ENCODE assay signal across 16 mouse cellular contexts in genomic region chr5:149427277-149428060, GRCm38 (mm10). TPM values are rescaled to one million over a fixed set of nuclear protein-coding genes. Genes with fewer than 3 reads are reported as not detected.
DNase-seq lines count a peak whose midpoint lies in the region; ATAC-seq and TF ChIP-seq lines count a peak whose summit lies in the region.
"Had no signal": no experiment of that assay in that cellular context is flagged by ENCODE, and none has a peak within 500 bp of the region (broad histone marks: within the 10 kb centered on the region; RNA-seq: fewer than 3 reads in every experiment).

No protein-coding gene starts in this region.

- peak overlapping the region; percentile 61; the same call in 1 of the 2 replicates for H3K27ac ChIP-seq in heart, embryonic 15.5 days
- peak overlapping the region; percentile 100 for H3K27ac ChIP-seq in thymus, adult 2 months (ENCODE audit: control insufficient read depth, insufficient read depth, low read length)
- 0 out of 2 replicates have a peak overlapping the region, but pooled peaks have one; percentile 34 for H3K27ac ChIP-seq in liver, embryonic 13.5 days
- no peak overlapping the region for H3K27ac ChIP-seq in kidney, embryonic 15.5 days
- H3K27ac ChIP-seq: neural tube, embryonic 12.5 days had no signal

- no peak for DNase-seq in heart, postnatal 14 days
- DNase-seq in thymus, adult 2 months, result peak; percentile 34
- DNase-seq in thymus, adult 18-20 months, result no peak
- no peak for DNase-seq in liver, embryonic 13.5 days
- DNase-seq in kidney, adult 8-10 months, result no peak
- DNase-seq in left cerebral cortex, postnatal 4 days, result no peak
- DNase-seq: adrenal gland, postnatal 10 days; cerebellum, adult 11-12 months had no signal

- WGBS in heart, embryonic 15.5 days, result 88% methylated on average over 8 of the region's 8 CpGs
- 68% methylated on average over 8 of the region's 8 CpGs for WGBS in thymus, adult 2 months
- WGBS in liver, embryonic 13.5 days (ENCODE audit: insufficient replicate concordance), result 75% methylated on average over 8 of the region's 8 CpGs
- WGBS in kidney, embryonic 15.5 days, result 94% methylated on average over 8 of the region's 8 CpGs

- no peak overlapping the region for H3K9ac ChIP-seq in heart, embryonic 15.5 days
- peak overlapping the region; percentile 26; the same call in 1 of the 2 replicates for H3K9ac ChIP-seq in liver, embryonic 13.5 days
- H3K9ac ChIP-seq in kidney, embryonic 15.5 days, result no peak overlapping the region
- H3K9ac ChIP-seq: neural tube, embryonic 12.5 days had no signal

- TF ChIP-seq CTCF in thymus, adult 2 months (IDR thresholded peaks at IDR 0.05; ENCODE audit: borderline replicate concordance, control insufficient read depth, extremely low read depth, insufficient read depth, low read length, poor library complexity), result 0 out of 2 replicates have a peak, but pooled peaks have one; percentile 35

- H3K4me2 ChIP-seq in heart, embryonic 15.5 days, result no peak overlapping the region
- peak overlapping the region; percentile 19; the same call in 1 of the 2 replicates for H3K4me2 ChIP-seq in liver, embryonic 13.5 days
- H3K4me2 ChIP-seq in kidney, embryonic 15.5 days, result no peak overlapping the region

- intact Hi-C loops in heart, postnatal 14 days (cut with DNase I), result no loop called here
- intact Hi-C loops in left cerebral cortex, postnatal 4 days (cut with DNase I), result no loop called here

- no peaks in the 10 kb centered on the region for H3K36me3 ChIP-seq in heart, embryonic 15.5 days
- H3K36me3 ChIP-seq in thymus, adult 2 months (ENCODE audit: control insufficient read depth, insufficient read depth, low read length), result no peaks in the 10 kb centered on the region
- no peaks in the 10 kb centered on the region for H3K36me3 ChIP-seq in liver, embryonic 13.5 days
- H3K36me3 ChIP-seq in kidney, embryonic 15.5 days, result no peaks in the 10 kb centered on the region
- H3K36me3 ChIP-seq: neural tube, embryonic 12.5 days had no signal

- no peak overlapping the region for H3K4me3 ChIP-seq in heart, embryonic 15.5 days
- H3K4me3 ChIP-seq in thymus, adult 2 months (ENCODE audit: control insufficient read depth, insufficient read depth, low read length), result no peak overlapping the region
- no peak overlapping the region for H3K4me3 ChIP-seq in liver, embryonic 13.5 days (replicated peaks)
- no peak overlapping the region for H3K4me3 ChIP-seq in kidney, embryonic 15.5 days (replicated peaks)
- H3K4me3 ChIP-seq: neural tube, embryonic 12.5 days had no signal

- H3K4me1 ChIP-seq in heart, embryonic 15.5 days (replicated peaks), result peaks cover 12% of the 10 kb centered on the region
- peaks cover 30% of the 10 kb centered on the region for H3K4me1 ChIP-seq in thymus, adult 2 months (replicated peaks; ENCODE audit: control insufficient read depth, insufficient read depth, low read length)
- H3K4me1 ChIP-seq in liver, embryonic 13.5 days (replicated peaks), result peaks cover 42% of the 10 kb centered on the region
- H3K4me1 ChIP-seq in kidney, embryonic 15.5 days, result peaks cover 10% of the 10 kb centered on the region

- no peak for ATAC-seq in heart, embryonic 15.5 days (replicated peaks; ENCODE audit: insufficient number of reproducible peaks, insufficient read depth, low FRiP score, low read depth)
- ATAC-seq in liver, embryonic 13.5 days (ENCODE audit: low read depth), result no peak
- no peak for ATAC-seq in kidney, embryonic 15.5 days (replicated peaks; ENCODE audit: low FRiP score)
- ATAC-seq: Patski had no signal

- H3K27me3 ChIP-seq in heart, embryonic 15.5 days, result no peaks in the 10 kb centered on the region
- H3K27me3 ChIP-seq in thymus, adult 2 months (ENCODE audit: control insufficient read depth, insufficient read depth, low read length), result no peaks in the 10 kb centered on the region
- H3K27me3 ChIP-seq in liver, embryonic 13.5 days, result no peaks in the 10 kb centered on the region
- no peaks in the 10 kb centered on the region for H3K27me3 ChIP-seq in kidney, embryonic 15.5 days
- H3K27me3 ChIP-seq: neural tube, embryonic 12.5 days; Patski had no signal

- no peaks in the 10 kb centered on the region for H3K9me3 ChIP-seq in heart, embryonic 15.5 days (replicated peaks)
- H3K9me3 ChIP-seq in liver, embryonic 13.5 days (replicated peaks), result no peaks in the 10 kb centered on the region
- H3K9me3 ChIP-seq in kidney, embryonic 15.5 days (replicated peaks), result no peaks in the 10 kb centered on the region
- H3K9me3 ChIP-seq: neural tube, embryonic 12.5 days had no signal

- no peak for TF ChIP-seq POLR2A in thymus, adult 2 months (IDR thresholded peaks at IDR 0.05; ENCODE audit: control insufficient read depth, extremely low read depth, insufficient read depth, low read length, poor library complexity)

RNA-seq across cellular contexts. Expression of gene Tex26, which starts 12.0 kb away (rescaled TPM):
- polyA plus RNA-seq in heart, embryonic 15.5 days (2015; fragmentation: Nextera tagmentation; extraction: Ambion mirVana), result 0.31 and 0.89 TPM in 2 replicates
- not detected for total RNA-seq in heart, postnatal 14 days (2021)
- 0.18 and 0.38 TPM in 2 replicates for polyA plus RNA-seq in thymus, adult 2 months (2012; rRNA removed)
- polyA plus RNA-seq in liver, embryonic 13.5 days (2015; fragmentation: Nextera tagmentation; extraction: Ambion mirVana), result 0.10 TPM in 2 replicates
- total RNA-seq in left cerebral cortex, postnatal 4 days (2021), result 1 to 10 TPM in 1 of 2 experiments, under 1 TPM in 1; 0.56 to 1.3 TPM
- 0.26 TPM in 1 of 2 replicates, not detected in the other for polyA plus RNA-seq in kidney, embryonic 15.5 days (2015; fragmentation: Nextera tagmentation; extraction: Ambion mirVana)
- total RNA-seq: layer of hippocampus, postnatal 25 days; liver, adult 2 months had no signal
- polyA plus RNA-seq: liver, adult 2 months; spleen, adult 2 months had no signal

RNA-seq across cellular contexts. Expression of gene Medag, which starts 15.9 kb away (rescaled TPM):
- 1.9 and 2.0 TPM in 2 replicates for polyA plus RNA-seq in heart, embryonic 15.5 days (2015; fragmentation: Nextera tagmentation; extraction: Ambion mirVana)
- 10 to 100 TPM; 14.1 to 16.1 TPM for total RNA-seq in heart, postnatal 14 days (2021)
- 2.8 and 2.9 TPM in 2 replicates for polyA plus RNA-seq in thymus, adult 2 months (2012; rRNA removed)
- 0.28 and 0.36 TPM in 2 replicates for polyA plus RNA-seq in liver, embryonic 13.5 days (2015; fragmentation: Nextera tagmentation; extraction: Ambion mirVana)
- 1 to 10 TPM; 1.2 to 1.4 TPM for total RNA-seq in left cerebral cortex, postnatal 4 days (2021)
- polyA plus RNA-seq in kidney, embryonic 15.5 days (2015; fragmentation: Nextera tagmentation; extraction: Ambion mirVana), result 0.48 and 0.62 TPM in 2 replicates
- total RNA-seq: granulocyte monocyte progenitor cell, adult 5-6 weeks had no signal
